Mouse (Mus musculus): Measurements from ENCODE around the gene Gjd3. TPM values are rescaled to one million over a fixed set of nuclear protein-coding genes. Genes with fewer than 3 reads are reported as not detected.

The Gjd3 gene
- total and polyA plus RNA-seq, 3 experiments, result not detected

DNA sequence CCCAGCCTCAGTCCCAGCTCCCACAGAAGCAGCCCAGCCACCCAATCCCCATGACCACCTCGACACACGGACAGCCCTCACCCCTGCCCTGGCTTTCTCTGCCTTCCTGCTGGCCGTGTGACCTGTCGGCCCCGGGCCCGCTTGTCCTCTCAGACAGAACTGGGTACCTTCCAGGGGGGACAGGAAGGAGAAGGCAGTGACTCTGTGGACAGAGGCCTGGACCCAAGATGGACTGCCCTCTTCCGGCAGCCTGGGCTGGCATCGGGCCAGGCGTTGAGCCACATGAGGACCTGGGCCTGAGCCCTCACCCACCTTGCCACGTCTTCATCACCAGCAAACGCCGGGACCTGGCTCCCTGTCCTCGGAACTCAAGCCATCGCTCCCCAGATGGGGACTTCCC, 9.2 kb downstream of the Gjd3 start:
- TF ChIP-seq RCOR1 (IDR thresholded peaks at IDR 0.05; ENCODE audit: low read depth, low read length) (no peak), ELF1 (IDR thresholded peaks at IDR 0.05; ENCODE audit: low read depth, low read length) (no peak), CHD1 (IDR thresholded peaks at IDR 0.05; ENCODE audit: low read depth, low read length) (no peak), BHLHE40 (IDR thresholded peaks at IDR 0.05; ENCODE audit: borderline replicate concordance, low read depth, low read length) (no peak), HCFC1 (IDR thresholded peaks at IDR 0.05; ENCODE audit: low read depth, low read length) (no peak), CTCF (IDR thresholded peaks at IDR 0.05 in 2 of 3, conservative IDR thresholded peaks at IDR 0.05 in 1 of 3; ENCODE audit: control insufficient read depth in 1 of 3, insufficient read depth in 1 of 3, low read depth in 2 of 3, low read length in 3 of 3, poor library complexity in 1 of 3, severe bottlenecking in 1 of 3) (no peak), POLR2A (IDR thresholded peaks at IDR 0.05; ENCODE audit: control insufficient read depth in 1 of 2, insufficient read depth in 1 of 2, low read depth in 1 of 2, low read length in 2 of 2, poor library complexity in 1 of 2) (no peak), MYC (IDR thresholded peaks at IDR 0.05; ENCODE audit: low read depth, low read length) (no peak), ZC3H11A (IDR thresholded peaks at IDR 0.05; ENCODE audit: low read depth, low read length) (no peak), JUND (IDR thresholded peaks at IDR 0.05; ENCODE audit: low read depth, low read length) (no peak), E2F4 (IDR thresholded peaks at IDR 0.05; ENCODE audit: borderline replicate concordance, low read depth, low read length) (no peak), MEF2A (IDR thresholded peaks at IDR 0.05; ENCODE audit: extremely low read depth, insufficient replicate concordance, low read depth, low read length, poor library complexity, severe bottlenecking) (no peak), TCF12 (IDR thresholded peaks at IDR 0.05; ENCODE audit: low read depth, low read length) (no peak), UBTF (IDR thresholded peaks at IDR 0.05; ENCODE audit: borderline replicate concordance, insufficient read depth, low read depth, low read length) (no peak), SIN3A (IDR thresholded peaks at IDR 0.05; ENCODE audit: low read length) (no peak), ETS1 (IDR thresholded peaks at IDR 0.05; ENCODE audit: low read depth, low read length) (no peak), MXI1 (IDR thresholded peaks at IDR 0.05; ENCODE audit: low read depth, low read length) (no peak), MAFK (IDR thresholded peaks at IDR 0.05; ENCODE audit: borderline replicate concordance, low read depth, low read length) (no peak)
- H3K9me3 ChIP-seq (replicated peaks; ENCODE audit: insufficient read depth, low read length), result no peaks in the 10 kb centered on the region
- H3K27me3 ChIP-seq (ENCODE audit: control insufficient read depth in 1 of 2, insufficient read depth in 2 of 2, low read length in 2 of 2), result no peaks in the 10 kb centered on the region
- H3K4me1 ChIP-seq (ENCODE audit: control insufficient read depth in 1 of 2, insufficient read depth in 2 of 2, low read length in 2 of 2), result peaks cover 0 to 6% of the 10 kb centered on the region in 2 experiments; a peak in 3 of 4 replicates
- H3K4me3 ChIP-seq (ENCODE audit: control insufficient read depth in 1 of 2, insufficient read depth in 1 of 2, low read depth in 2 of 2, low read length in 2 of 2), result no peak overlapping the region
- 0 out of 4 replicates have a peak, but pooled peaks cover 0 to 3% of the 10 kb centered on the region in 2 experiments for H3K36me3 ChIP-seq (ENCODE audit: control insufficient read depth in 1 of 2, insufficient read depth in 2 of 2, low read length in 2 of 2)
- H3K9ac ChIP-seq (ENCODE audit: control insufficient read depth, low read depth, low read length, poor library complexity, severe bottlenecking), result no peak overlapping the region
- H3K27ac ChIP-seq (ENCODE audit: control insufficient read depth, low read depth, low read length), result no peak overlapping the region
- DNase-seq (ENCODE audit: low read depth, low spot score), result no peak
- H3K79me2 ChIP-seq (ENCODE audit: control insufficient read depth, insufficient read depth, low read length, poor library complexity), result no peaks in the 10 kb centered on the region

DNA sequence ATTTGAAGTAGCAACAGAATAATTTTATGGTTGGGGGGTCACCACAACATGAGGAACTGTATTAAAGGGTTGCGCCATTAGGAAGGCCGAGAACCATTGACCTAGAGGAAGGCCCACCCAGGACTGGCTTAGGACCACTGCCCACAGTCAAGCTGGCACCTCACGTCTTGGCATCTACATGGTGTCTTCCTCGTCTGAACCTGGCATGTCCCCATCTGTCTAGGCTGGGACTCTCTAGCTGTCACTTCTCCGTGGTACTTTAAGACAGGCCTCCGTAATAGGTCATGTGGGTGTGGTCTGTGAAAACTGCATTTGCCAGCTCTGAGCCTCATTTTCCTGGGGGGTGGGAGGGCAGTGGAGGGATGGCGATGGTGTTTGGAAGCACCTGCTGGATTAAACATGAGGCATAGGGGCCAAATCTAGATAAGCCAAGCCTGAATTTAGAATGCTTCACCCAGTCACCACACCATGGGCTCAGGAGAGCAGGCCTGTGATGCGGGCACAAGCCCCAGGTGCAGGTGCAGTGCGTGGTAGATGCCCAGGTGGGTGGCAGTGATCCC, 9.9 kb downstream of the Gjd3 start:
- peaks cover 0 to 5% of the 10 kb centered on the region in 2 experiments; a peak in 3 of 4 replicates for H3K4me1 ChIP-seq (ENCODE audit: control insufficient read depth in 1 of 2, insufficient read depth in 2 of 2, low read length in 2 of 2)
- H3K27me3 ChIP-seq (ENCODE audit: control insufficient read depth in 1 of 2, insufficient read depth in 2 of 2, low read length in 2 of 2), result no peaks in the 10 kb centered on the region
- TF ChIP-seq ELF1 (IDR thresholded peaks at IDR 0.05; ENCODE audit: low read depth, low read length) (no peak), ETS1 (IDR thresholded peaks at IDR 0.05; ENCODE audit: low read depth, low read length) (no peak), CHD1 (IDR thresholded peaks at IDR 0.05; ENCODE audit: low read depth, low read length) (no peak), MEF2A (IDR thresholded peaks at IDR 0.05; ENCODE audit: extremely low read depth, insufficient replicate concordance, low read depth, low read length, poor library complexity, severe bottlenecking) (no peak), TAL1 (IDR thresholded peaks at IDR 0.05; ENCODE audit: low read length) (no peak), RCOR1 (IDR thresholded peaks at IDR 0.05; ENCODE audit: low read depth, low read length) (no peak), MXI1 (IDR thresholded peaks at IDR 0.05; ENCODE audit: low read depth, low read length) (no peak), NRF1 (IDR thresholded peaks at IDR 0.05; ENCODE audit: insufficient read depth, low read depth, low read length, poor library complexity, severe bottlenecking) (no peak), USF2 (IDR thresholded peaks at IDR 0.05; ENCODE audit: borderline replicate concordance in 1 of 2, insufficient read depth in 1 of 2, low read depth in 1 of 2, low read length in 2 of 2) (no peak), SMC3 (IDR thresholded peaks at IDR 0.05; ENCODE audit: low read depth, low read length) (no peak), GABPA (IDR thresholded peaks at IDR 0.05; ENCODE audit: low read depth, low read length) (no peak), RAD21 (IDR thresholded peaks at IDR 0.05; ENCODE audit: low read depth, low read length) (no peak), CHD2 (IDR thresholded peaks at IDR 0.05; ENCODE audit: low read length) (no peak), USF1 (IDR thresholded peaks at IDR 0.05; ENCODE audit: low read depth, low read length) (no peak), NELFE (IDR thresholded peaks at IDR 0.05; ENCODE audit: low read depth, low read length) (no peak), POLR2AphosphoS5 (IDR thresholded peaks at IDR 0.05; ENCODE audit: borderline replicate concordance, low read depth, low read length) (no peak), POLR2A (IDR thresholded peaks at IDR 0.05; ENCODE audit: control insufficient read depth in 1 of 2, insufficient read depth in 1 of 2, low read depth in 1 of 2, low read length in 2 of 2, poor library complexity in 1 of 2) (no peak), MYC (IDR thresholded peaks at IDR 0.05; ENCODE audit: low read depth, low read length) (no peak)
- H3K79me2 ChIP-seq (ENCODE audit: control insufficient read depth, insufficient read depth, low read length, poor library complexity), result no peaks in the 10 kb centered on the region
- no peaks in the 10 kb centered on the region for H3K9me3 ChIP-seq (replicated peaks; ENCODE audit: insufficient read depth, low read length)
- H3K36me3 ChIP-seq (ENCODE audit: control insufficient read depth in 1 of 2, insufficient read depth in 2 of 2, low read length in 2 of 2), result 0 out of 4 replicates have a peak, but pooled peaks cover 0 to under 1% of the 10 kb centered on the region in 2 experiments
- H3K4me3 ChIP-seq (ENCODE audit: control insufficient read depth in 1 of 2, insufficient read depth in 1 of 2, low read depth in 2 of 2, low read length in 2 of 2), result no peak overlapping the region
- DNase-seq (ENCODE audit: low read depth, low spot score), result no peak
- H3K9ac ChIP-seq (ENCODE audit: control insufficient read depth, low read depth, low read length, poor library complexity, severe bottlenecking), result no peak overlapping the region
- H3K27ac ChIP-seq (ENCODE audit: control insufficient read depth, low read depth, low read length), result no peak overlapping the region

Data from MEL (cell line).